16 mouse cellular contexts compared by ENCODE assay signal in the genomic region with DNA sequence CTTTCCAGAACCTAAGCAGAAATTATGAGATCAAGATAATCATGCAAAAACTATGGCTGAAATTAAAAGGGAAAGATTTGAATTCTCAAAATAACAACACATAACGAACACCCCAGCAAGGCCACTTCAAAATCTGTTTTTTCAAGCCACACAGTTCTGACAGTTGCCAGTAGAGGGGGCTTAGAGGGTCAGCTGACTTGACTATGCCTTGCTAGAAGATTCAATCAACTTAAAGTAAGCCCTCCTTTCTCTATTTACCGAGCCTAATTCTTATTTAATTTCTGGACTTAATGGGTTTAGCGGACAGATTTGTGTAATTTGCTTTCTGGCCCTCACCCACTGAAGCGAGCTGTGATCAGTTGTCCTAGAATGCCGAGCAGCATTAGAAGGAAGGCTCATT.
A peak's percentile ranks its signal among the peaks of the same experiment; 100 is the strongest.
DNase-seq lines count a peak whose midpoint lies in the region; ATAC-seq and TF ChIP-seq lines count a peak whose summit lies in the region.
"Had no signal": no experiment of that assay in that cellular context is flagged by ENCODE, and none has a peak within 500 bp of the region (broad histone marks: within the 10 kb centered on the region; RNA-seq: fewer than 3 reads in every experiment).

No protein-coding gene starts in this region.

- no peak overlapping the region for H3K4me3 ChIP-seq in intestine, postnatal 0 days (ENCODE audit: low read depth, low read length)
- H3K4me3 ChIP-seq in intestine, embryonic 15.5 days (replicated peaks), result no peak overlapping the region
- no peak overlapping the region for H3K4me3 ChIP-seq in embryonic facial prominence, embryonic 11.5 days (ENCODE audit: low read depth, low read length)
- H3K4me3 ChIP-seq: kidney, embryonic 15.5 days; liver, embryonic 12.5 days; megakaryocyte, embryonic 14.5 days had no signal

- no peak for ATAC-seq in intestine, postnatal 0 days
- ATAC-seq in intestine, embryonic 15.5 days, result no peak
- ATAC-seq in embryonic facial prominence, embryonic 11.5 days (replicated peaks; ENCODE audit: insufficient number of reproducible peaks, low FRiP score, low TSS enrichment, low read depth), result no peak
- no peak for ATAC-seq in erythroid progenitor cell, adult 5-6 weeks (replicated peaks; ENCODE audit: low FRiP score, poor library complexity, severe bottlenecking)
- ATAC-seq: liver, embryonic 12.5 days had no signal

- H3K9me3 ChIP-seq in intestine, postnatal 0 days (ENCODE audit: control insufficient read depth), result no peaks in the 10 kb centered on the region
- no peaks in the 10 kb centered on the region for H3K9me3 ChIP-seq in intestine, embryonic 15.5 days
- H3K9me3 ChIP-seq in embryonic facial prominence, embryonic 11.5 days (replicated peaks; ENCODE audit: control insufficient read depth, low read length), result no peaks in the 10 kb centered on the region
- H3K9me3 ChIP-seq: kidney, embryonic 15.5 days; liver, embryonic 12.5 days; megakaryocyte, embryonic 14.5 days had no signal

- H3K27ac ChIP-seq in intestine, postnatal 0 days (ENCODE audit: low read depth, low read length), result no peak overlapping the region
- no peak overlapping the region for H3K27ac ChIP-seq in intestine, embryonic 15.5 days
- H3K27ac ChIP-seq in embryonic facial prominence, embryonic 11.5 days (replicated peaks; ENCODE audit: low read depth, low read length), result no peak overlapping the region
- H3K27ac ChIP-seq: kidney, embryonic 15.5 days; liver, embryonic 12.5 days had no signal

- H3K9ac ChIP-seq in intestine, postnatal 0 days (ENCODE audit: low read depth, low read length), result no peak overlapping the region
- H3K9ac ChIP-seq in intestine, embryonic 15.5 days, result no peak overlapping the region
- H3K9ac ChIP-seq in embryonic facial prominence, embryonic 11.5 days (replicated peaks; ENCODE audit: low read length), result no peak overlapping the region
- H3K9ac ChIP-seq: kidney, embryonic 15.5 days; liver, embryonic 12.5 days had no signal

- no peaks in the 10 kb centered on the region for H3K36me3 ChIP-seq in intestine, postnatal 0 days (ENCODE audit: control insufficient read depth, insufficient read depth)
- H3K36me3 ChIP-seq in intestine, embryonic 15.5 days, result no peaks in the 10 kb centered on the region
- no peaks in the 10 kb centered on the region for H3K36me3 ChIP-seq in embryonic facial prominence, embryonic 11.5 days (replicated peaks; ENCODE audit: control insufficient read depth, insufficient read depth, low read depth, low read length)
- H3K36me3 ChIP-seq: G1E; kidney, embryonic 15.5 days; liver, embryonic 12.5 days had no signal

- peak; percentile 48 for TF ChIP-seq CTCF in intestine, postnatal 0 days (IDR thresholded peaks at IDR 0.05; ENCODE audit: low read depth)

- H3K4me2 ChIP-seq in intestine, postnatal 0 days (replicated peaks; ENCODE audit: low read depth), result no peak overlapping the region
- H3K4me2 ChIP-seq in intestine, embryonic 15.5 days (replicated peaks), result no peak overlapping the region
- no peak overlapping the region for H3K4me2 ChIP-seq in embryonic facial prominence, embryonic 11.5 days (ENCODE audit: low read depth, low read length)
- H3K4me2 ChIP-seq: kidney, embryonic 15.5 days; liver, embryonic 12.5 days had no signal

- H3K4me1 ChIP-seq in intestine, postnatal 0 days (replicated peaks; ENCODE audit: control insufficient read depth, insufficient read depth, low read length), result no peaks in the 10 kb centered on the region
- H3K4me1 ChIP-seq in intestine, embryonic 15.5 days (replicated peaks), result peaks cover 3% of the 10 kb centered on the region; the same call in 1 of the 2 replicates
- no peaks in the 10 kb centered on the region; the same call in 1 of the 2 replicates for H3K4me1 ChIP-seq in embryonic facial prominence, embryonic 11.5 days (ENCODE audit: control insufficient read depth, insufficient read depth, low read length)

- WGBS in intestine, postnatal 0 days, result 62% methylated on average over 5 of the region's 5 CpGs
- 62% methylated on average over 5 of the region's 5 CpGs for WGBS in intestine, embryonic 15.5 days
- 53% methylated on average over 5 of the region's 5 CpGs for WGBS in embryonic facial prominence, embryonic 11.5 days

- H3K27me3 ChIP-seq in intestine, postnatal 0 days (replicated peaks; ENCODE audit: control insufficient read depth, insufficient read depth, low read length), result no peaks in the 10 kb centered on the region
- H3K27me3 ChIP-seq in intestine, embryonic 15.5 days (replicated peaks), result no peaks in the 10 kb centered on the region
- no peaks in the 10 kb centered on the region for H3K27me3 ChIP-seq in embryonic facial prominence, embryonic 11.5 days (ENCODE audit: control insufficient read depth, insufficient read depth, low read length)
- H3K27me3 ChIP-seq: kidney, embryonic 15.5 days had no signal

- DNase-seq in 3T3-L1 (ENCODE audit: low read depth, low spot score) (peak; percentile 27), ES-CJ7 (ENCODE audit: low read depth, low spot score) (peak; percentile 60)
- peak; percentile 66 for DNase-seq in embryonic facial prominence, embryonic 11.5 days (ENCODE audit: low spot score)
- DNase-seq in urinary bladder, postnatal 4 days (ENCODE audit: low spot score in 2 of 2), result no peak
- DNase-seq in right cerebral cortex, postnatal 10 days (ENCODE audit: low spot score in 2 of 2), result no peak
- DNase-seq: adrenal gland, postnatal 10 days; cerebellum, adult 2 months; gastrocnemius, postnatal 14 days; heart, postnatal 36 days had no signal

Comparison
In these comparisons a context has a peak if more than half of its experiments do, and no peak if none do; other contexts are left out.
1. DNase-seq: peak in 3T3-L1 (single experiment), ES-CJ7 (single experiment) and embryonic facial prominence, embryonic 11.5 days (single experiment); none in urinary bladder, postnatal 4 days (0 of 2) and right cerebral cortex, postnatal 10 days (0 of 2).